In the genomic region with DNA sequence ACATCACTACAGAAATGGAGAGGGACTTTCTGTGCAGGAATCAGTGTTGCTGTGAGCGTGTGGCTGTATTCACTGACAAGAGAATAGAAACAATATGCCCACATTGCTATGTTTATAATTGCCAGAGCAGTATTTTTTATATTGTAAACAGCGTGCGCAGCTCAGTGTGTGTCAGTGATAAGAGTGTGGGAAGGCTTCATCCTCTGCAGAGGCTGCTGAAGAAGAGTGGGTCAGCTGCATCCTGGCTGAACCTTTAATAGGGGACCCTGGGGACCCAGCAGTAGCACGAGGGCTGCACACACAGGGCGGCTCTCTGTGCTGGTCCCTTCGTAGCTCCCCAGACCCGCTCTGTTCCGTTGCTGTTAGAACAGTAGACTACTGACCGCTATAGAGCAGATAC, we compare ENCODE assay signal across 28 mouse cellular contexts.
DNase-seq lines count a peak whose midpoint lies in the region; ATAC-seq and TF ChIP-seq lines count a peak whose summit lies in the region.
"Had no signal": no experiment of that assay in that cellular context is flagged by ENCODE, and none has a peak within 500 bp of the region (broad histone marks: within the 10 kb centered on the region; RNA-seq: fewer than 3 reads in every experiment).

No protein-coding gene starts in this region.

- H3K4me3 ChIP-seq in intestine, embryonic 14.5 days (ENCODE audit: low read depth, low read length), result no peak overlapping the region
- H3K4me3 ChIP-seq in intestine, embryonic 15.5 days (replicated peaks), result no peak overlapping the region
- no peak overlapping the region for H3K4me3 ChIP-seq in lung, embryonic 16.5 days (ENCODE audit: low read length)
- H3K4me3 ChIP-seq in liver, embryonic 13.5 days (replicated peaks), result no peak overlapping the region
- no peak overlapping the region for H3K4me3 ChIP-seq in cerebellum, adult 2 months (replicated peaks; ENCODE audit: insufficient read depth, low read depth, low read length)
- H3K4me3 ChIP-seq: gastrocnemius, adult 2 months; hindbrain, embryonic 10.5 days; left cerebral cortex, adult 2 months; limb, embryonic 12.5 days; neural tube, embryonic 15.5 days; stomach, embryonic 15.5 days had no signal

- TF ChIP-seq POLR2A in cerebellum, adult 2 months (IDR thresholded peaks at IDR 0.05; ENCODE audit: borderline replicate concordance, insufficient read depth, low read length), result no peak

- 65% methylated on average over 9 of the region's 9 CpGs for WGBS in intestine, embryonic 14.5 days
- WGBS in intestine, embryonic 15.5 days, result 66% methylated on average over 9 of the region's 9 CpGs
- 68% methylated on average over 9 of the region's 9 CpGs for WGBS in lung, embryonic 16.5 days
- WGBS in liver, embryonic 13.5 days (ENCODE audit: insufficient replicate concordance), result 30% methylated on average over 9 of the region's 9 CpGs
- 91% methylated on average over 9 of the region's 9 CpGs for WGBS in cerebellum, adult 2 months

- no peak overlapping the region for H3K9ac ChIP-seq in intestine, embryonic 14.5 days (ENCODE audit: low read length)
- H3K9ac ChIP-seq in intestine, embryonic 15.5 days, result no peak overlapping the region
- H3K9ac ChIP-seq in lung, embryonic 16.5 days (ENCODE audit: low read length), result no peak overlapping the region
- no peak overlapping the region for H3K9ac ChIP-seq in liver, embryonic 13.5 days
- H3K9ac ChIP-seq: limb, embryonic 12.5 days; neural tube, embryonic 15.5 days; stomach, embryonic 15.5 days had no signal

- no peak for TF ChIP-seq CTCF in cerebellum, adult 2 months (IDR thresholded peaks at IDR 0.05; ENCODE audit: borderline replicate concordance, insufficient read depth, low read depth, low read length)

- H3K4me1 ChIP-seq in intestine, embryonic 14.5 days (replicated peaks; ENCODE audit: control insufficient read depth, insufficient read depth, low read length), result no peaks in the 10 kb centered on the region
- no peaks in the 10 kb centered on the region for H3K4me1 ChIP-seq in intestine, embryonic 15.5 days (replicated peaks)
- no peaks in the 10 kb centered on the region for H3K4me1 ChIP-seq in lung, embryonic 16.5 days (replicated peaks; ENCODE audit: control insufficient read depth, insufficient read depth, low read length)
- H3K4me1 ChIP-seq in liver, embryonic 13.5 days (replicated peaks), result peaks cover 56% of the 10 kb centered on the region
- H3K4me1 ChIP-seq in cerebellum, adult 2 months (ENCODE audit: control insufficient read depth, insufficient read depth, low read length), result no peaks in the 10 kb centered on the region
- H3K4me1 ChIP-seq: hindbrain, embryonic 10.5 days; limb, embryonic 12.5 days; neural tube, embryonic 15.5 days; stomach, embryonic 15.5 days had no signal

- no peak for ATAC-seq in intestine, embryonic 14.5 days (replicated peaks; ENCODE audit: low FRiP score, low TSS enrichment, low read depth)
- ATAC-seq in intestine, embryonic 15.5 days, result no peak
- peak; percentile 51 for ATAC-seq in lung, embryonic 16.5 days (ENCODE audit: low read depth)
- ATAC-seq in liver, embryonic 13.5 days (ENCODE audit: low read depth), result peak; percentile 24; the same call in 1 of the 2 replicates
- peak; percentile 23; the same call in 1 of the 2 replicates for ATAC-seq in megakaryocyte progenitor cell, adult 5-6 weeks (replicated peaks; ENCODE audit: poor library complexity)
- ATAC-seq: forebrain, embryonic 16.5 days; hindbrain, embryonic 16.5 days; intestine, postnatal 0 days; Patski had no signal

- DNase-seq in intestine, embryonic 14.5 days (ENCODE audit: low spot score), result peak; percentile 35
- DNase-seq in lung, postnatal 25 days (ENCODE audit: low spot score), result no peak
- no peak for DNase-seq in liver, embryonic 13.5 days
- DNase-seq in cerebellum, adult 2 months, result no peak
- no peak for DNase-seq in kidney, adult 8-10 months
- DNase-seq: adrenal gland, postnatal 10 days; cerebellum, adult 9-11 months; gastrocnemius, adult 2 months; gastrocnemius, postnatal 36 days; heart, postnatal 14 days; kidney, postnatal 14 days; lung, adult 18-20 months; midbrain, embryonic 14.5 days; retina, postnatal 1 day; right cerebral cortex, postnatal 25 days; thymus, postnatal 14 days had no signal

- no peak overlapping the region for H3K4me2 ChIP-seq in intestine, embryonic 14.5 days (ENCODE audit: low read length)
- H3K4me2 ChIP-seq in intestine, embryonic 15.5 days (replicated peaks), result no peak overlapping the region
- H3K4me2 ChIP-seq in lung, embryonic 16.5 days (ENCODE audit: low read depth, low read length), result no peak overlapping the region
- peak overlapping the region; percentile 56 for H3K4me2 ChIP-seq in liver, embryonic 13.5 days
- H3K4me2 ChIP-seq: limb, embryonic 12.5 days; neural tube, embryonic 15.5 days; stomach, embryonic 15.5 days had no signal

- no peaks in the 10 kb centered on the region for H3K27me3 ChIP-seq in intestine, embryonic 14.5 days (replicated peaks; ENCODE audit: control insufficient read depth, insufficient read depth, low read length)
- no peaks in the 10 kb centered on the region for H3K27me3 ChIP-seq in intestine, embryonic 15.5 days (replicated peaks)
- H3K27me3 ChIP-seq in lung, embryonic 16.5 days (ENCODE audit: control insufficient read depth, insufficient read depth, low read depth, low read length), result no peaks in the 10 kb centered on the region
- no peaks in the 10 kb centered on the region for H3K27me3 ChIP-seq in liver, embryonic 13.5 days
- no peaks in the 10 kb centered on the region for H3K27me3 ChIP-seq in cerebellum, adult 2 months (ENCODE audit: control insufficient read depth, insufficient read depth, low read length)
- H3K27me3 ChIP-seq: limb, embryonic 12.5 days; neural tube, embryonic 15.5 days; Patski; stomach, embryonic 15.5 days had no signal

- H3K27ac ChIP-seq in intestine, embryonic 14.5 days (ENCODE audit: low read depth), result no peak overlapping the region
- H3K27ac ChIP-seq in intestine, embryonic 15.5 days, result no peak overlapping the region
- no peak overlapping the region for H3K27ac ChIP-seq in lung, embryonic 16.5 days (ENCODE audit: low read length)
- H3K27ac ChIP-seq in liver, embryonic 13.5 days, result peak overlapping the region; percentile 75
- no peak overlapping the region for H3K27ac ChIP-seq in cerebellum, adult 2 months (ENCODE audit: insufficient read depth, low read length)
- H3K27ac ChIP-seq: gastrocnemius, adult 2 months; hindbrain, embryonic 10.5 days; left cerebral cortex, adult 2 months; limb, embryonic 12.5 days; neural tube, embryonic 15.5 days; stomach, embryonic 15.5 days had no signal

- H3K36me3 ChIP-seq in intestine, embryonic 14.5 days (ENCODE audit: control insufficient read depth, insufficient read depth, low read length), result peaks cover 46% of the 10 kb centered on the region
- H3K36me3 ChIP-seq in intestine, embryonic 15.5 days, result peaks cover 17% of the 10 kb centered on the region
- peaks cover 14% of the 10 kb centered on the region for H3K36me3 ChIP-seq in lung, embryonic 16.5 days (ENCODE audit: control insufficient read depth, insufficient read depth, low read length)
- H3K36me3 ChIP-seq in liver, embryonic 13.5 days, result peaks cover 35% of the 10 kb centered on the region

- no peaks in the 10 kb centered on the region for H3K9me3 ChIP-seq in intestine, embryonic 14.5 days (ENCODE audit: control insufficient read depth, low read length)
- no peaks in the 10 kb centered on the region for H3K9me3 ChIP-seq in intestine, embryonic 15.5 days
- no peaks in the 10 kb centered on the region for H3K9me3 ChIP-seq in lung, embryonic 16.5 days (ENCODE audit: control insufficient read depth, low read length)
- H3K9me3 ChIP-seq in liver, embryonic 13.5 days (replicated peaks), result no peaks in the 10 kb centered on the region
- H3K9me3 ChIP-seq: hindbrain, embryonic 10.5 days; limb, embryonic 12.5 days; neural tube, embryonic 15.5 days; stomach, embryonic 15.5 days had no signal

Comparison
In these comparisons a context has a peak if more than half of its experiments do, and no peak if none do; other contexts are left out.
1. ATAC-seq: peak in lung, embryonic 16.5 days (single experiment), liver, embryonic 13.5 days (single experiment) and megakaryocyte progenitor cell, adult 5-6 weeks (single experiment); none in intestine, embryonic 14.5 days (single experiment) and intestine, embryonic 15.5 days (single experiment).